Mouse (Mus musculus) adrenal gland, postnatal 25 days (tissue): ENCODE data around the gene Otop3. TPM values are rescaled to one million over a fixed set of nuclear protein-coding genes. Genes with fewer than 3 reads are reported as not detected.

Source experiments
- total RNA-seq: library from RNA; stranded (reverse); gene quantifications from 2 replicates; pipeline ENCODE4 v1.2.3, GENCODE M21; 2021

Otop3 gene
- total RNA-seq, 1 experiment from 2014 or later = not detected

Other genes with a start within 250 kb of the Otop3 start
- 0.58 and 0.76 TPM in 2 replicates for gene Rab37, start 243.3 kb upstream of the Otop3 start, total RNA-seq
- gene Cd300lf, start 200.7 kb upstream of the Otop3 start, total RNA-seq = 0.55 and 0.62 TPM in 2 replicates
- gene Slc9a3r1, start 171.4 kb upstream of the Otop3 start, total RNA-seq = 17.5 and 18.1 TPM in 2 replicates
- 19.9 and 22.3 TPM in 2 replicates for gene Tmem104, start 147.2 kb upstream of the Otop3 start, total RNA-seq
- gene Nat9, start 146.9 kb upstream of the Otop3 start, total RNA-seq = 37.3 and 38.1 TPM in 2 replicates
- gene Grin2c, start 67.5 kb upstream of the Otop3 start, total RNA-seq = 2.5 and 3.5 TPM in 2 replicates
- 1,338 and 1,408 TPM in 2 replicates for gene Fdxr, start 57.7 kb upstream of the Otop3 start, total RNA-seq
- gene Fads6, start 37.1 kb upstream of the Otop3 start, total RNA-seq = 75.5 and 93.9 TPM in 2 replicates
- gene Otop2, start 27.6 kb upstream of the Otop3 start, total RNA-seq = not detected in 2 replicates
- gene Ush1g, start 12.7 kb upstream of the Otop3 start, total RNA-seq = 0.62 and 0.79 TPM in 2 replicates
- gene Hid1, start 33.0 kb downstream of the Otop3 start, total RNA-seq = 13.2 and 14.8 TPM in 2 replicates
- gene Cdr2l, start 47.2 kb downstream of the Otop3 start, total RNA-seq = 59.1 and 82.5 TPM in 2 replicates
- 140 and 153 TPM in 2 replicates for gene Mrpl58, start 69.0 kb downstream of the Otop3 start, total RNA-seq
- 518 and 521 TPM in 2 replicates for gene Atp5h, start 85.2 kb downstream of the Otop3 start, total RNA-seq
- gene Kctd2, start 85.4 kb downstream of the Otop3 start, total RNA-seq = 59.9 and 72.4 TPM in 2 replicates
- gene Trim80, start 105.8 kb downstream of the Otop3 start, total RNA-seq = 0.21 TPM in 1 of 2 replicates, not detected in the other
- not detected in 2 replicates for gene Slc16a5, start 127.7 kb downstream of the Otop3 start, total RNA-seq
- gene Armc7, start 140.9 kb downstream of the Otop3 start, total RNA-seq = 11.4 and 11.5 TPM in 2 replicates
- gene Nt5c, start 157.1 kb downstream of the Otop3 start, total RNA-seq = 131 and 151 TPM in 2 replicates
- 91.7 and 92.8 TPM in 2 replicates for gene Jpt1, start 179.7 kb downstream of the Otop3 start, total RNA-seq
- 254 and 263 TPM in 2 replicates for gene Sumo2, start 201.5 kb downstream of the Otop3 start, total RNA-seq
- 54.0 and 60.7 TPM in 2 replicates for gene Nup85, start 229.7 kb downstream of the Otop3 start, total RNA-seq